Mouse (Mus musculus): Measurements from ENCODE around the gene U2surp.

DNA sequence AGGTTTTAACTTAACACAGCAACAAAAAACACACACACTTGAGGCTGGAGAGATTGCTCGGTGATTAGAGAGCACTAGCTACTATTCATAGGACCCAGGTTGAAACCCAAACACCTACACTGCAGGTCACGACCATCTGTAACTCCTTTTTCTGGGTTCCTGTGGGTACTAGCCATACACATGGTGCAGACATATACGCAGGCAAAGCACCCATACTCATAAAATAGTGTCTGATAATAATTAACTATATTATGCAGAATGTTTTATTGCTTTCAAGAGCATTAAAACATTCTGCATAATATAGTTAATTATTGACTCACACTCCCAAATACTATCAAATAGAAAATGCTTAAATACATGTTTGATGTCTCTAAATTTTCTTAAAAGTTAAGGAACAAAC lies 6.1 kb downstream of the U2surp start:
- no peak for TF ChIP-seq FLI1 (IDR thresholded peaks at IDR 0.05; ENCODE audit: low read length)
- no peak for TF ChIP-seq GATA1 (IDR thresholded peaks at IDR 0.05; ENCODE audit: borderline replicate concordance, low read length)
